Mouse (Mus musculus): ENCODE measurements around the gene Olfr1040. TPM values are rescaled to one million over a fixed set of nuclear protein-coding genes. Genes with fewer than 3 reads are reported as not detected.

Gene Olfr1040
- polyA plus RNA-seq, 1 experiment from 2014 or later, result not detected

GRCm38 (mm10) chr2:86135828-86136227 lies 10.7 kb downstream of the Olfr1040 start, which contains the start of gene Olfr1039:
Gene Olfr1039 (minus strand): TSS chr2:86135928.
- WGBS, result 95% methylated on average over 1 of the region's 1 CpGs
- Histone ChIP-seq H3K4me3 (ENCODE audit: low read depth, low read length) (no peak within 1 kb of the TSS), H3K9ac (replicated peaks; ENCODE audit: low read length) (no peak within 1 kb of the TSS), H3K4me1 (ENCODE audit: control insufficient read depth, insufficient read depth, low read length) (no peaks in the 10 kb centered on the region), H3K4me2 (ENCODE audit: low read depth, low read length) (no peak within 1 kb of the TSS), H3K27ac (replicated peaks; ENCODE audit: low read depth, low read length) (no peak within 1 kb of the TSS), H3K36me3 (replicated peaks; ENCODE audit: control insufficient read depth, insufficient read depth, low read depth, low read length) (no peaks in the 10 kb centered on the region), H3K27me3 (ENCODE audit: control insufficient read depth, insufficient read depth, low read length) (no peaks in the 10 kb centered on the region), H3K9me3 (replicated peaks; ENCODE audit: control insufficient read depth, low read length) (no peaks in the 10 kb centered on the region)
- ATAC-seq (replicated peaks; ENCODE audit: insufficient number of reproducible peaks, low FRiP score, low TSS enrichment, low read depth) (no peak), DNase-seq (ENCODE audit: low spot score) (no peak)

Other genes starting within 250 kb of the Olfr1040 start
- not detected in 2 replicates for gene Olfr1024, start 241.7 kb downstream of the Olfr1040 start, polyA plus RNA-seq (2014; fragmentation: Nextera tagmentation; extraction: Ambion mirVana)
- not detected in 2 replicates for gene Olfr1025-ps1, start 231.5 kb downstream of the Olfr1040 start, polyA plus RNA-seq (2014; fragmentation: Nextera tagmentation; extraction: Ambion mirVana)
- 0.18 and 0.22 TPM in 2 replicates for gene Olfr1026, start 225.2 kb downstream of the Olfr1040 start, polyA plus RNA-seq (2014; fragmentation: Nextera tagmentation; extraction: Ambion mirVana)
- not detected in 2 replicates for gene Olfr1028, start 196.3 kb downstream of the Olfr1040 start, polyA plus RNA-seq (2014; fragmentation: Nextera tagmentation; extraction: Ambion mirVana)
- not detected in 2 replicates for gene Olfr1029, start 172.8 kb downstream of the Olfr1040 start, polyA plus RNA-seq (2014; fragmentation: Nextera tagmentation; extraction: Ambion mirVana)
- not detected in 2 replicates for gene Olfr1030, start 167.5 kb downstream of the Olfr1040 start, polyA plus RNA-seq (2014; fragmentation: Nextera tagmentation; extraction: Ambion mirVana)
- gene Olfr1031, start 156.4 kb downstream of the Olfr1040 start, polyA plus RNA-seq (2014; fragmentation: Nextera tagmentation; extraction: Ambion mirVana), result not detected in 2 replicates
- gene Olfr1032, start 141.2 kb downstream of the Olfr1040 start, polyA plus RNA-seq (2014; fragmentation: Nextera tagmentation; extraction: Ambion mirVana), result not detected in 2 replicates
- 0.06 TPM in 1 of 2 replicates, not detected in the other for gene Olfr1033, start 126.1 kb downstream of the Olfr1040 start, polyA plus RNA-seq (2014; fragmentation: Nextera tagmentation; extraction: Ambion mirVana)
- gene Olfr1034, start 100.9 kb downstream of the Olfr1040 start, polyA plus RNA-seq (2014; fragmentation: Nextera tagmentation; extraction: Ambion mirVana), result 0.10 TPM in 1 of 2 replicates, not detected in the other
- gene Olfr1036, start 72.7 kb downstream of the Olfr1040 start, polyA plus RNA-seq (2014; fragmentation: Nextera tagmentation; extraction: Ambion mirVana), result not detected in 2 replicates
- gene Olfr1037, start 59.3 kb downstream of the Olfr1040 start, polyA plus RNA-seq (2014; fragmentation: Nextera tagmentation; extraction: Ambion mirVana), result not detected in 2 replicates
- gene Olfr1039, start 10.8 kb downstream of the Olfr1040 start, polyA plus RNA-seq (2014; fragmentation: Nextera tagmentation; extraction: Ambion mirVana), result not detected in 2 replicates
- gene Olfr1042, start 15.1 kb upstream of the Olfr1040 start, polyA plus RNA-seq (2014; fragmentation: Nextera tagmentation; extraction: Ambion mirVana), result not detected in 2 replicates
- not detected in 2 replicates for gene Olfr1043, start 20.8 kb upstream of the Olfr1040 start, polyA plus RNA-seq (2014; fragmentation: Nextera tagmentation; extraction: Ambion mirVana)
- not detected in 2 replicates for gene Olfr1044, start 31.1 kb upstream of the Olfr1040 start, polyA plus RNA-seq (2014; fragmentation: Nextera tagmentation; extraction: Ambion mirVana)
- not detected in 2 replicates for gene Olfr52, start 39.0 kb upstream of the Olfr1040 start, polyA plus RNA-seq (2014; fragmentation: Nextera tagmentation; extraction: Ambion mirVana)
- not detected in 2 replicates for gene Olfr1045, start 56.3 kb upstream of the Olfr1040 start, polyA plus RNA-seq (2014; fragmentation: Nextera tagmentation; extraction: Ambion mirVana)
- not detected in 2 replicates for gene Olfr1046, start 72.6 kb upstream of the Olfr1040 start, polyA plus RNA-seq (2014; fragmentation: Nextera tagmentation; extraction: Ambion mirVana)
- not detected in 2 replicates for gene Olfr1047, start 84.7 kb upstream of the Olfr1040 start, polyA plus RNA-seq (2014; fragmentation: Nextera tagmentation; extraction: Ambion mirVana)
- gene Olfr1048, start 93.6 kb upstream of the Olfr1040 start, polyA plus RNA-seq (2014; fragmentation: Nextera tagmentation; extraction: Ambion mirVana), result not detected in 2 replicates
- gene Olfr1049, start 111.6 kb upstream of the Olfr1040 start, polyA plus RNA-seq (2014; fragmentation: Nextera tagmentation; extraction: Ambion mirVana), result not detected in 2 replicates
- not detected in 2 replicates for gene Olfr1051, start 132.4 kb upstream of the Olfr1040 start, polyA plus RNA-seq (2014; fragmentation: Nextera tagmentation; extraction: Ambion mirVana)
- not detected in 2 replicates for gene Olfr1052, start 145.7 kb upstream of the Olfr1040 start, polyA plus RNA-seq (2014; fragmentation: Nextera tagmentation; extraction: Ambion mirVana)
- gene Olfr1053, start 168.6 kb upstream of the Olfr1040 start, polyA plus RNA-seq (2014; fragmentation: Nextera tagmentation; extraction: Ambion mirVana), result not detected in 2 replicates
- not detected in 2 replicates for gene Olfr1054, start 188.7 kb upstream of the Olfr1040 start, polyA plus RNA-seq (2014; fragmentation: Nextera tagmentation; extraction: Ambion mirVana)
- not detected in 2 replicates for gene Olfr1055, start 203.6 kb upstream of the Olfr1040 start, polyA plus RNA-seq (2014; fragmentation: Nextera tagmentation; extraction: Ambion mirVana)
- gene Olfr1056, start 215.7 kb upstream of the Olfr1040 start, polyA plus RNA-seq (2014; fragmentation: Nextera tagmentation; extraction: Ambion mirVana), result not detected in 2 replicates
- gene Olfr1057, start 231.7 kb upstream of the Olfr1040 start, polyA plus RNA-seq (2014; fragmentation: Nextera tagmentation; extraction: Ambion mirVana), result not detected in 2 replicates
- 0.15 TPM in 1 of 2 replicates, not detected in the other for gene Olfr1058, start 241.8 kb upstream of the Olfr1040 start, polyA plus RNA-seq (2014; fragmentation: Nextera tagmentation; extraction: Ambion mirVana)

Data from embryonic facial prominence, embryonic 11.5 days (tissue).